Mouse (Mus musculus) liver, embryonic 13.5 days (tissue): ENCODE data around the gene Cpt1c. TPM values are rescaled to one million over a fixed set of nuclear protein-coding genes. Genes with fewer than 3 reads are reported as not detected.
A peak's percentile ranks its signal among the peaks of the same experiment; 100 is the strongest.

ENCODE experiments used
- ATAC-seq: fragments of 200-750 bp; cut with Nextera tagmentation; 2 replicates; pipeline ENCODE4 v1.8.0; 2017; ENCODE audit warnings: low read depth, mild to moderate bottlenecking, moderate number of reproducible peaks, moderate library complexity
- DNase-seq: peaks from one replicate; pipeline ENCODE4 v3.0.0; 2022
- H3K27ac ChIP-seq: fragments of 300-500 bp; sonication (generic); 2 replicates; pipeline ENCODE4 v1.5.1; 2015; ENCODE audit warnings: moderate library complexity, mild to moderate bottlenecking, inconsistent platforms
- H3K27me3 ChIP-seq: fragments of 300-500 bp; sonication (generic); 2 replicates; pipeline ENCODE4 v1.6.1; 2015; ENCODE audit warnings: mild to moderate bottlenecking, inconsistent platforms
- H3K36me3 ChIP-seq: fragments of 300-500 bp; sonication (generic); 2 replicates; pipeline ENCODE4 v1.6.1; 2015; ENCODE audit warnings: mild to moderate bottlenecking, inconsistent platforms
- H3K4me1 ChIP-seq: fragments of 300-500 bp; sonication (generic); replicated peaks from 2 replicates; pipeline ENCODE4 v1.6.1; 2015; ENCODE audit warnings: inconsistent platforms
- H3K4me2 ChIP-seq: fragments of 300-500 bp; sonication (generic); 2 replicates; pipeline ENCODE4 v1.6.1; 2015; ENCODE audit warnings: inconsistent platforms, mild to moderate bottlenecking, moderate library complexity
- H3K4me3 ChIP-seq: fragments of 300-500 bp; sonication (generic); replicated peaks from 2 replicates; pipeline ENCODE4 v1.5.1; 2015; ENCODE audit warnings: mild to moderate bottlenecking, inconsistent platforms
- H3K9ac ChIP-seq: fragments of 300-500 bp; sonication (generic); 2 replicates; pipeline ENCODE4 v1.6.1; 2015; ENCODE audit warnings: mild to moderate bottlenecking, inconsistent platforms
- H3K9me3 ChIP-seq: fragments of 300-500 bp; sonication (generic); replicated peaks from 2 replicates; pipeline ENCODE4 v1.6.1; 2016; ENCODE audit warnings: inconsistent platforms
- WGBS: fragments of 180-500 bp; shearing (Covaris S2); methylation state at CpG from one replicate; pipeline ENCODE4 v1.1.7; 2015; ENCODE audit not compliant: insufficient replicate concordance; 5-methylcytosine and 5-hydroxymethylcytosine counted together
- polyA plus RNA-seq: library from polyadenylated mRNA; unstranded; fragments of >200 nt; fragmentation: Nextera tagmentation; extraction: Ambion mirVana; gene quantifications from 2 replicates; pipeline ENCODE4 v1.2.1, GENCODE M21; 2015

The Cpt1c gene
- polyA plus RNA-seq, 1 experiment from 2014 or later: 2.3 TPM

- peaks cover 64% of the 10 kb centered on the region for H3K36me3 ChIP-seq
- H3K4me2 ChIP-seq: peak within 1 kb of the TSS; percentile 92
- DNase-seq (peak; percentile 52), ATAC-seq (peak; percentile 13; the same call in 1 of the 2 replicates)
- H3K9me3 ChIP-seq: no peaks in the 10 kb centered on the region
- 0% methylated on average over 18 of the region's 18 CpGs for WGBS
- H3K27ac ChIP-seq: peak within 1 kb of the TSS; percentile 97
- H3K9ac ChIP-seq: peak within 1 kb of the TSS; percentile 92
- no peaks in the 10 kb centered on the region for H3K27me3 ChIP-seq
- peak within 1 kb of the TSS; percentile 78 for H3K4me3 ChIP-seq
- H3K4me1 ChIP-seq: peaks cover 67% of the 10 kb centered on the region
Observed at GRCm38 (mm10) chr7:44998501-44998955, 23.9 kb upstream of the Cpt1c start, which contains the start of gene Bcl2l12. TSS of gene Bcl2l12 (minus strand) at chr7:44998712.

DNA sequence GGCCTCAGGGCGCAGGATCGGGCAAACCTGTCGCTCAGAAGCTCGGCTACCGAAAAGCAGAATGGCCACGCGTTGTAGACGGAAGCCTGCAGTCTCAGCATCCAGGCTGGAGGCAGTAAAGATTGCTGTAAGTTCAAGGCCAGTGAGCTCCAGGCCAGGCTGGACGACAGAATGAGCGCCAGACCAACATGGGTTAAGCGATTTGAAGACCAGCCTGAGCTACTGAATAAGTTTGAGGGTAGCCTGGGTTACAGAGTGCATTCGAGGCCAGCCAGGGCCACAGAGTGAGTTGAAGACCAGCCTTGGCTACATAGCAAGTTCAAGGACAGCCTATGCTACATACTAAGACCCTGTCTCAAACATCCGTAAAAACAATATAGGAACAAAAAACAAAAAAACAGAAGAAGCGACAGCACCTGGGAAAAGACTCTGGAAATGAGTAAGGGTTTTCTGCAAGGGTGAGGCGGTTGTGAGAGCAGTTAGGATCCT is 23.3 kb upstream of the Cpt1c start:
- H3K4me3 ChIP-seq: peak overlapping the region; percentile 78
- peak overlapping the region; percentile 97 for H3K27ac ChIP-seq
- H3K9ac ChIP-seq: peak overlapping the region; percentile 92
- WGBS: under 1% methylated on average over 15 of the region's 15 CpGs
- peaks cover 64% of the 10 kb centered on the region for H3K36me3 ChIP-seq
- no peaks in the 10 kb centered on the region for H3K27me3 ChIP-seq
- ATAC-seq (0 out of 2 replicates have a peak, but pooled peaks have one; percentile 2), DNase-seq (no peak)
- peaks cover 71% of the 10 kb centered on the region for H3K4me1 ChIP-seq
- H3K9me3 ChIP-seq: no peaks in the 10 kb centered on the region
- peak overlapping the region; percentile 92 for H3K4me2 ChIP-seq

GRCm38 (mm10) chr7:44997231-44997939 is 22.7 kb upstream of the Cpt1c start, which contains the start of gene Irf3:
TSS of gene Irf3 (plus strand) at chr7:44997648.
- Histone ChIP-seq H3K27me3 (no peaks in the 10 kb centered on the region), H3K4me3 (peak within 1 kb of the TSS; percentile 78), H3K36me3 (peaks cover 64% of the 10 kb centered on the region), H3K9me3 (no peaks in the 10 kb centered on the region), H3K4me2 (peak within 1 kb of the TSS; percentile 92), H3K9ac (peak within 1 kb of the TSS; percentile 92), H3K4me1 (peaks cover 71% of the 10 kb centered on the region), H3K27ac (peak within 1 kb of the TSS; percentile 97)
- ATAC-seq: peak; percentile 91
- peak; percentile 94 for DNase-seq
- WGBS: under 1% methylated on average over 43 of the region's 43 CpGs

DNA sequence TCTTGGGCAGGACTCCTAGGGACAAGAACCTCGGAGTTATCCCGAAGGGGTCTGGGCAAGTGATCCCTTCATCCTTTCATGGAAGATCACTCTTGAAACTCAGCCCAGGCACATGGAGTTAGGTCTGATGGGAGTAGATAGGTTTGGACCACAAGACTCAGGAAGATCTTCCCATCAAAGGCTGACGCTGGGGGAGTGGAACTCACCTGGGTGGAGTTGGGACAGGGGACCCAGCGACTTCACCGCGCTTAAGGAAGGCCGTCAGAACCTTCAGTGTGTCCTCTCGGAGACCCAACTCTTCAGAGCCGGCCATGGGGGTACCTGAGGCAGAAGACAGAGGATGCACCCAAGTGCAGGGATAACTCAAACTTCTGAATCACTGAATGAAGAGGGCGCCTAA is 22.0 kb upstream of the Cpt1c start:
- Histone ChIP-seq H3K4me1 (peaks cover 68% of the 10 kb centered on the region), H3K4me2 (peak overlapping the region; percentile 92), H3K27me3 (no peaks in the 10 kb centered on the region), H3K9ac (peak overlapping the region; percentile 92), H3K9me3 (no peaks in the 10 kb centered on the region), H3K27ac (peak overlapping the region; percentile 76), H3K36me3 (peaks cover 64% of the 10 kb centered on the region), H3K4me3 (peak overlapping the region; percentile 78)
- ATAC-seq: no peak
- no peak for DNase-seq
- WGBS: 15% methylated on average over 10 of the region's 10 CpGs

- ATAC-seq (peak; percentile 22), DNase-seq (no peak)
- Histone ChIP-seq H3K4me2 (peak overlapping the region; percentile 86), H3K27ac (peak overlapping the region; percentile 85), H3K9me3 (no peaks in the 10 kb centered on the region), H3K9ac (peak overlapping the region; percentile 79), H3K4me3 (peak overlapping the region; percentile 69), H3K27me3 (no peaks in the 10 kb centered on the region), H3K4me1 (peaks cover 51% of the 10 kb centered on the region), H3K36me3 (peaks cover 37% of the 10 kb centered on the region)
- under 1% methylated on average over 29 of the region's 29 CpGs for WGBS
Observed at GRCm38 (mm10) chr7:44986879-44987718, 12.4 kb upstream of the Cpt1c start.

GRCm38 (mm10) chr7:44986192-44986878 is 11.7 kb upstream of the Cpt1c start, which contains the start of gene Prmt1:
TSS of gene Prmt1 (minus strand) at chr7:44986568.
- Histone ChIP-seq H3K4me3 (peak within 1 kb of the TSS; percentile 82), H3K27me3 (no peaks in the 10 kb centered on the region), H3K4me2 (peak within 1 kb of the TSS; percentile 95), H3K9ac (peak within 1 kb of the TSS; percentile 93), H3K9me3 (no peaks in the 10 kb centered on the region), H3K27ac (peak within 1 kb of the TSS; percentile 88), H3K4me1 (peaks cover 51% of the 10 kb centered on the region), H3K36me3 (peaks cover 37% of the 10 kb centered on the region)
- DNase-seq (peak; percentile 99), ATAC-seq (peak; percentile 95)
- under 1% methylated on average over 41 of the region's 42 CpGs for WGBS

- under 1% methylated on average over 39 of the region's 45 CpGs for whole genome bisulfite sequencing
- ATAC-seq: no peak
- H3K9ac ChIP-seq: peak overlapping the region; percentile 93
- peak; percentile 61 for DNase-seq
- H3K27ac ChIP-seq: peak overlapping the region; percentile 88
- peaks cover 51% of the 10 kb centered on the region for H3K4me1 ChIP-seq
- H3K36me3 ChIP-seq: peaks cover 37% of the 10 kb centered on the region
- H3K27me3 ChIP-seq: no peaks in the 10 kb centered on the region
- H3K4me2 ChIP-seq: peak overlapping the region; percentile 95
- H3K9me3 ChIP-seq: no peaks in the 10 kb centered on the region
- H3K4me3 ChIP-seq: peak overlapping the region; percentile 82
Observed at GRCm38 (mm10) chr7:44985595-44986191, 11.0 kb upstream of the Cpt1c start.

- Histone ChIP-seq H3K9me3 (no peaks in the 10 kb centered on the region), H3K27ac (peak overlapping the region; percentile 88), H3K4me3 (peak overlapping the region; percentile 82), H3K9ac (peak overlapping the region; percentile 93; the same call in 1 of the 2 replicates), H3K4me2 (peak overlapping the region; percentile 95), H3K27me3 (no peaks in the 10 kb centered on the region), H3K36me3 (peaks cover 43% of the 10 kb centered on the region), H3K4me1 (peaks cover 51% of the 10 kb centered on the region)
- DNase-seq: no peak
- WGBS: 48% methylated on average over 3 of the region's 3 CpGs
- no peak for ATAC-seq
Observed at GRCm38 (mm10) chr7:44984833-44985164, 10.1 kb upstream of the Cpt1c start.

GRCm38 (mm10) chr7:44983944-44984832 is 9.5 kb upstream of the Cpt1c start:
- H3K9ac ChIP-seq: peak overlapping the region; percentile 93; the same call in 1 of the 2 replicates
- 83% methylated on average over 7 of the region's 7 CpGs for WGBS
- H3K4me1 ChIP-seq: peaks cover 48% of the 10 kb centered on the region
- peak overlapping the region; percentile 88 for H3K27ac ChIP-seq
- H3K27me3 ChIP-seq: no peaks in the 10 kb centered on the region
- peak overlapping the region; percentile 82 for H3K4me3 ChIP-seq
- H3K9me3 ChIP-seq: no peaks in the 10 kb centered on the region
- H3K36me3 ChIP-seq: peaks cover 48% of the 10 kb centered on the region
- DNase-seq (no peak), ATAC-seq (no peak)
- H3K4me2 ChIP-seq: peak overlapping the region; percentile 95
